Mouse (Mus musculus): ENCODE data around the gene Plxna4. TPM values are rescaled to one million over a fixed set of nuclear protein-coding genes. Genes with fewer than 3 reads are reported as not detected.

Plxna4 gene
- polyA plus RNA-seq (2016; fragmentation: Nextera tagmentation; extraction: Ambion mirVana), result 12.5 and 14.6 TPM in 2 replicates

- no peaks in the 10 kb centered on the region for H3K36me3 ChIP-seq
- H3K4me2 ChIP-seq (replicated peaks), result peak within 1 kb of the TSS; percentile 98
- peak within 1 kb of the TSS; percentile 90 for H3K27ac ChIP-seq
- no peaks in the 10 kb centered on the region for H3K9me3 ChIP-seq
- H3K4me3 ChIP-seq, result peak within 1 kb of the TSS; percentile 95
- peak; percentile 76 for ATAC-seq (ENCODE audit: low FRiP score, low read depth)
- 1% methylated on average over 39 of the region's 55 CpGs for WGBS
- H3K27me3 ChIP-seq (replicated peaks), result peaks cover 31% of the 10 kb centered on the region
- H3K4me1 ChIP-seq, result peaks cover 32% of the 10 kb centered on the region
- H3K9ac ChIP-seq, result peak within 1 kb of the TSS; percentile 89
Measured at GRCm38 (mm10) chr6:32588056-32588671, at the start of gene Plxna4. Gene Plxna4 (minus strand): TSS chr6:32588192.

- Histone ChIP-seq H3K27me3 (replicated peaks) (no peaks in the 10 kb centered on the region), H3K36me3 (no peaks in the 10 kb centered on the region), H3K4me3 (no peak overlapping the region), H3K4me2 (replicated peaks) (no peak overlapping the region), H3K9ac (no peak overlapping the region), H3K9me3 (no peaks in the 10 kb centered on the region), H3K4me1 (no peaks in the 10 kb centered on the region), H3K27ac (no peak overlapping the region)
- 88% methylated on average over 6 of the region's 6 CpGs for WGBS
- no peak for ATAC-seq (ENCODE audit: low FRiP score, low read depth)
Measured at GRCm38 (mm10) chr6:32637568-32638183, 49.7 kb upstream of the Plxna4 start.

DNA sequence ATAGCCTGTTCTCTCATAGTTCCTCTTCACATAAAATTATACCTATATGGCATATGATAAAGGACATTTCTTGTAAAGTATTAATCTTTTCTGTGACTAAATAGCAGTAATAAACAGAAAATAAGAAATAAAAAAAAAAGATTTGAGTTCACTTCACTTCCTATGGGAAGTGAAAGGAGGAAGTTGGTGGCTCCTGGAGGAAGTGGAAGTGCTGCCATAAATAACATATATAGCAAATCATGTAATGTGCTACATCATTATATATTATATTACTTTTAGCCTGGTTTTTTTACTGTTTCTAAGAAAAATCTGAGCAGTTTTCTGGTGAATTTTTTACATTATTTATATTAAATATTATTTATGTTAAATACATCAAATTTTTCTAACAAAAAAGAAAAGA lies 22.7 kb upstream of the Plxna4 start:
- ATAC-seq (ENCODE audit: low FRiP score, low read depth), result no peak

GRCm38 (mm10) chr6:32606787-32607186 lies 18.8 kb upstream of the Plxna4 start:
- H3K9ac ChIP-seq, result no peak overlapping the region
- H3K27ac ChIP-seq, result no peak overlapping the region
- no peaks in the 10 kb centered on the region for H3K9me3 ChIP-seq
- H3K4me1 ChIP-seq, result no peaks in the 10 kb centered on the region
- no peak overlapping the region for H3K4me3 ChIP-seq
- no peak overlapping the region for H3K4me2 ChIP-seq (replicated peaks)
- H3K27me3 ChIP-seq (replicated peaks), result no peaks in the 10 kb centered on the region
- WGBS, result 80% methylated on average over 3 of the region's 3 CpGs
- no peak for ATAC-seq (ENCODE audit: low FRiP score, low read depth)
- no peaks in the 10 kb centered on the region for H3K36me3 ChIP-seq

More for the DNA sequence above, 22.7 kb upstream of the Plxna4 start:
- Histone ChIP-seq H3K27me3 (replicated peaks) (no peaks in the 10 kb centered on the region), H3K4me1 (no peaks in the 10 kb centered on the region), H3K4me3 (no peak overlapping the region), H3K9me3 (no peaks in the 10 kb centered on the region), H3K9ac (no peak overlapping the region), H3K27ac (no peak overlapping the region), H3K36me3 (no peaks in the 10 kb centered on the region), H3K4me2 (replicated peaks) (no peak overlapping the region)

GRCm38 (mm10) chr6:32605581-32605980 lies 17.6 kb upstream of the Plxna4 start:
- no peaks in the 10 kb centered on the region for H3K36me3 ChIP-seq
- H3K9ac ChIP-seq, result no peak overlapping the region
- WGBS, result 39% methylated on average over 3 of the region's 3 CpGs
- H3K27ac ChIP-seq, result no peak overlapping the region
- no peak overlapping the region for H3K4me3 ChIP-seq
- ATAC-seq (ENCODE audit: low FRiP score, low read depth), result no peak
- no peak overlapping the region for H3K4me2 ChIP-seq (replicated peaks)
- no peaks in the 10 kb centered on the region for H3K4me1 ChIP-seq
- no peaks in the 10 kb centered on the region for H3K9me3 ChIP-seq
- no peaks in the 10 kb centered on the region for H3K27me3 ChIP-seq (replicated peaks)

DNA sequence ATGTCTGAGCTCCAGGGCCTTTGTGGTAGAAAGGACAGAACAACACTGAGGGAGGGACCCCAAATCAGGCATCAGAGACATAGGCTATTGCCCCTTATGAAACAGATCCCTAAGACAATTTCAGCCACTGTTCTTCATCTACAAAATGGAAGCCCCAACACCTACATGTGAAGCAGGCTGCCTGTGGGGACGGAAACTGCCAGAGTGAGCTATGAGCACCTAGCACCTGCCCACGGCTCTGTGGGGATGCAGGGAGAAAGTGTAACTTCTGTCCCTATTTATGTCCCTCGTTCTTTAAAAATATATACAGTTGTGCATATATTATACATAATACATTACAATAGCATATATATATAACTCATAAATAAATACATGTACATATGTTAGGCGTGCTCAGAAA lies 16.9 kb upstream of the Plxna4 start:
- no peaks in the 10 kb centered on the region for H3K27me3 ChIP-seq (replicated peaks)
- H3K9ac ChIP-seq, result no peak overlapping the region
- H3K4me2 ChIP-seq (replicated peaks), result no peak overlapping the region
- WGBS, result 91% methylated on average over 4 of the region's 4 CpGs
- H3K4me1 ChIP-seq, result no peaks in the 10 kb centered on the region
- H3K36me3 ChIP-seq, result no peaks in the 10 kb centered on the region
- no peak for ATAC-seq (ENCODE audit: low FRiP score, low read depth)
- H3K4me3 ChIP-seq, result no peak overlapping the region
- H3K27ac ChIP-seq, result no peak overlapping the region
- H3K9me3 ChIP-seq, result no peaks in the 10 kb centered on the region

DNA sequence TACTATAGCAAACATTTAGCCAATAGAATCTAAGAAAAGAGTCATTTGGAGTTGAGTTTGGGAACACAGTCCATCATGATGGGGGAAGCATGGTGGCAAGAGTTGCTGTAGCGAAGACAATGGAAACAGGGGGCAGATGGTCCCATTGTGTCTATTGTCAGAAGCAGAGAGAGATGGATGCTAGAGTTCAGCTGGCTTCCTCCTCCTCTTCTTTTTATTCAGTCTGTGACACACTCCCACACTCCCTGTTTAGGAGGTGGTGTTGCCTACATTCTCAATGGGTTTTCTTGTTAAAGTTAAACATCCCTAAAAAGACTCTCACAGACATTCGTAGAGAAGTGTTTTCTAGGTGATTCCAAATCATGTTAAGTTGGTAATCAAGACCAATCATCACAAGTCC lies 14.1 kb upstream of the Plxna4 start:
- Histone ChIP-seq H3K9ac (no peak overlapping the region), H3K4me1 (no peaks in the 10 kb centered on the region), H3K4me3 (no peak overlapping the region), H3K36me3 (no peaks in the 10 kb centered on the region), H3K27ac (no peak overlapping the region), H3K4me2 (replicated peaks) (no peak overlapping the region), H3K27me3 (replicated peaks) (no peaks in the 10 kb centered on the region), H3K9me3 (no peaks in the 10 kb centered on the region)
- 68% methylated on average over 2 of the region's 2 CpGs for WGBS
- ATAC-seq (ENCODE audit: low FRiP score, low read depth), result no peak

DNA sequence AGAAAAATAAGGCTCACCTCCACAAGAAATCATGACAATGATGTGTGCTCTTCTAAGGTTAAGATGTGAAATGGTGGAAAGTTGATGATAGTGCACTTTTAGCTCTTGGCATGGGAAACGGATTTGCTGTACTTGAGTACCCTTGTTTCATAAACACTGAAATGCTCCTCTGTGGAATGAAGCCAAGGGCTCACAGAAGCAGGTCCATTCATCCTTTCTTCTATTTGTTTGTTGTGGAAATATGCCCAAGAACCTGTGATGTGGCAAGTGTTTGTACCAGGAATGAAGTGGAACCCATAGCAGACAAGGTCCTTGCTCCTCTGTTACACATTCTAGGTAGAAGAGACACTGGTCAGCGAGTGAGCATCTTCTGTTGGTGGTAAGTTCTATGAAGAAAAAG lies 13.3 kb upstream of the Plxna4 start:
- H3K4me1 ChIP-seq, result no peaks in the 10 kb centered on the region
- no peak overlapping the region for H3K4me3 ChIP-seq
- WGBS, result 80% methylated on average over 2 of the region's 2 CpGs
- no peak overlapping the region for H3K9ac ChIP-seq
- no peaks in the 10 kb centered on the region for H3K27me3 ChIP-seq (replicated peaks)
- no peak overlapping the region for H3K27ac ChIP-seq
- no peak for ATAC-seq (ENCODE audit: low FRiP score, low read depth)
- no peaks in the 10 kb centered on the region for H3K9me3 ChIP-seq
- no peak overlapping the region for H3K4me2 ChIP-seq (replicated peaks)
- H3K36me3 ChIP-seq, result no peaks in the 10 kb centered on the region

GRCm38 (mm10) chr6:32595591-32595990 lies 7.6 kb upstream of the Plxna4 start:
- Histone ChIP-seq H3K4me2 (replicated peaks) (no peak overlapping the region), H3K27me3 (replicated peaks) (peaks cover 3% of the 10 kb centered on the region; the same call in 1 of the 2 replicates), H3K9ac (no peak overlapping the region), H3K36me3 (no peaks in the 10 kb centered on the region), H3K9me3 (no peaks in the 10 kb centered on the region), H3K4me1 (no peaks in the 10 kb centered on the region), H3K27ac (no peak overlapping the region), H3K4me3 (no peak overlapping the region)
- 53% methylated on average over 3 of the region's 3 CpGs for WGBS
- no peak for ATAC-seq (ENCODE audit: low FRiP score, low read depth)

DNA sequence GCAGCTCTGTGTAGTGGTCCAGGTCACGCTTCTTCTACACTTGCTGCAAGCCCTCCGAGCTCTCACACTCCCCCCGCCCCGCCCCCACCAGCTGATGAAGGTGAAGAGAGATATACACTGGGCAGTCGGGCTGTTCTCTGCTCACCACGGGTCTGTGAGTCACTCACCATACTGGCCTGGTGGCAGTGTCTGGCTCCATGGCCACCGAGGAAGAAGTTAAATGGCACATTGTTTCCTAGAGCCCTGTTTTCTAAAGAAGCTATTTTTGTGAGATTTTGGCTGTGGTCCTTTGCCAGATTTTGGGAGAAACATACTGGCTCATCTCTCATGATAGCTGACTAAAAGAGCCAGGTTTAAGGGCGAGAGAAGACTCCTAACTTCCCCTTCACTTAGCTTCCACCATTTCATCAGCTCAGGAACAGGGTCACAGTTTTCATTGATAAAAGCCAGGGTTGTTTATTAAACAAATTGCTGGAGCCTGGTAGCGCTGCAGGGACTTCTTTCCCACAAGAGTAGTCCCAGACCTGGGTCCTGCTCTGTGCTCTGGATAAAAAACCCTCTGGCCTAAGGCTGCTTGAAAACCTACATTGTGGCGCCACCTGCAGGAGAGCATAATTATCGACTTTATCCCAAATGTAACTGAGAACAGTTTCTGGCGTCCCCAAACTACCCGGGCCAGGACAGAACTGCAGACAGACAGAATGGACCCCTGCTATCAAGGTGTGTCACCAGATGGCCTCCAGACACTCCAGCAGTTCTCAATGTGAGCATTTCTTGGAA lies 3.2 kb upstream of the Plxna4 start:
- peaks cover 22% of the 10 kb centered on the region for H3K27me3 ChIP-seq (replicated peaks)

DNA sequence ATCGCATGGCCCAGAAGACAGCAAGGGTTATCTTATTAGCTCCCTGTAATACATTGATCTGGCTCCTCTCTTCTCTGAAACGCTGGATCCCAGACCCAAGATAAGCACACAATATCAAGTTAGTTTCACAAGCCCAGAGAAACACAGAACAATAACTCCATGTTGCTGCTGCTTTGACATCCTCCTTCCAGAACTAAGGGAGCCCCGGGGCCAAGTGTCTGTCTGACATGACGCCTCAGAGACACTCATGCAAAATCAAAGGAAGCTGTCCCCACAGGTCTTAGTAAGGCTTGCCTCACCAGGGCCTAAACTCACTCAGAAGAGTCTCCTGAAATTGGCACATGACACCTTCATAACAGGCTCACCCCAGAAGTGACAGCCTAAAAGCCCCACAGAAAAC lies 1.6 kb upstream of the Plxna4 start:
- 67% methylated on average over 4 of the region's 4 CpGs for WGBS
- Histone ChIP-seq H3K4me3 (no peak overlapping the region), H3K4me2 (replicated peaks) (no peak overlapping the region), H3K27ac (no peak overlapping the region), H3K9me3 (no peaks in the 10 kb centered on the region), H3K9ac (no peak overlapping the region), H3K4me1 (peaks cover 19% of the 10 kb centered on the region), H3K36me3 (no peaks in the 10 kb centered on the region), H3K27me3 (replicated peaks) (peaks cover 29% of the 10 kb centered on the region)
- ATAC-seq (ENCODE audit: low FRiP score, low read depth), result no peak

More for the DNA sequence above, 3.2 kb upstream of the Plxna4 start:
- H3K4me1 ChIP-seq, result peaks cover 8% of the 10 kb centered on the region
- H3K4me3 ChIP-seq, result no peak overlapping the region
- H3K4me2 ChIP-seq (replicated peaks), result no peak overlapping the region
- no peaks in the 10 kb centered on the region for H3K9me3 ChIP-seq
- H3K36me3 ChIP-seq, result no peaks in the 10 kb centered on the region
- H3K9ac ChIP-seq, result no peak overlapping the region
- ATAC-seq (ENCODE audit: low FRiP score, low read depth), result no peak
- no peak overlapping the region for H3K27ac ChIP-seq
- WGBS, result 38% methylated on average over 13 of the region's 13 CpGs

GRCm38 (mm10) chr6:32587136-32588009 lies 619 bp downstream of the Plxna4 start:
- Histone ChIP-seq H3K27me3 (replicated peaks) (peaks cover 31% of the 10 kb centered on the region), H3K4me1 (peaks cover 32% of the 10 kb centered on the region), H3K9me3 (no peaks in the 10 kb centered on the region), H3K9ac (peak overlapping the region; percentile 89), H3K36me3 (no peaks in the 10 kb centered on the region), H3K4me2 (replicated peaks) (peak overlapping the region; percentile 98), H3K27ac (peak overlapping the region; percentile 90), H3K4me3 (peak overlapping the region; percentile 95)
- under 1% methylated on average over 78 of the region's 82 CpGs for WGBS
- ATAC-seq (ENCODE audit: low FRiP score, low read depth), result peak; percentile 63
